Mouse (Mus musculus) megakaryocyte-erythroid progenitor cell, adult 5-6 weeks (primary cell): ENCODE results near the gene Tgfbr3. TPM values are rescaled to one million over a fixed set of nuclear protein-coding genes. Genes with fewer than 3 reads are reported as not detected.
A peak's percentile ranks its signal among the peaks of the same experiment; 100 is the strongest.

Experiments used
- ATAC-seq: replicated peaks from 2 replicates; pipeline ENCODE4 v1.8.0; 2016; ENCODE audit warnings: mild to moderate bottlenecking, inconsistent platforms; ENCODE audit not compliant: severe bottlenecking, poor library complexity, low FRiP score, low TSS enrichment
- total RNA-seq, 2 experiments: library from RNA; stranded (forward) in 1 of 2; stranded (reverse) in 1 of 2; fragments of 200-1000, 215-1000 nt in 1 of 2; fragments of >200 nt in 1 of 2; fragmentation: Nextera tagmentation in 1 of 2; gene quantifications; 2 replicates each; pipeline ENCODE4 v1.2.3; 2014 to 2017

Tgfbr3 gene
- total RNA-seq, 2 experiments from 2014 or later, result 25.6 to 28.8 TPM

DNA sequence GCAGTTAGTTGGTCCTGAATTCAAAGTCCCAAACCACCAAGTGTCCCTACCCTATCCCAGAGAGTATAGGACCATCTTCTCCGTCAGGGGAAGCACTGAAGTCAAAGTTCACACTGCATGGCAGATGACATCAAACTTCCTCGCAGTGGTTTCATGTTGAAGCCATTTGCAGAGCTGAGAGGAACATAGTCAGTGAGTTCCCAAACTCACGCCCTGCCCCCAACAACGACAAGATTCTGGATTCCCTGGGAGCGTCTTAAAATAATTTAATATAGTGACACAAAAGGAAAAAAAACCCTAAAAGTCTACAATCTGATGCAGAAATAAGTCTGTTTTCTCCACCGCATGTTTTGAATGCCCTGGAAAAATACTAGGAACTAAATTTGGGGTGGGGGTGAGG is 105.9 kb downstream of the Tgfbr3 start:
- no peak for ATAC-seq

DNA sequence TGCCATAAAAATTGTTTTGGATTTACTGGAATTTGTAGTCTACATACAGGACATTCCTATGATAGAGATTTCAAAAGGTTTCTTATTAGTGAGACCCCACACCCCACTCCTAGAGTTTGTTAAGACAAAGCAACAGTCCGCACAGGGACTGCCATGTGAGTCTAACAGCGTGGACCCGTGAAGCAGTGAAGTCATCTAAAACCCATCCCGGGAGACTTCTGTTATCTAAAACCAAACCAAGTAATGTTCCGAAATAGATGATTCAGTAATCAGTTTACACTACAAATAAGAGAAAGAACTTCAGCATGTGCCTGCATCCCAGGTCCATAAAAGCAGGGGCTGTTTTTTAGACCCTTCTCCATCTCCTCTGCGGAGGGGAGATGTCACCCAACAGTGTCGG is 106.7 kb downstream of the Tgfbr3 start:
- no peak for ATAC-seq

DNA sequence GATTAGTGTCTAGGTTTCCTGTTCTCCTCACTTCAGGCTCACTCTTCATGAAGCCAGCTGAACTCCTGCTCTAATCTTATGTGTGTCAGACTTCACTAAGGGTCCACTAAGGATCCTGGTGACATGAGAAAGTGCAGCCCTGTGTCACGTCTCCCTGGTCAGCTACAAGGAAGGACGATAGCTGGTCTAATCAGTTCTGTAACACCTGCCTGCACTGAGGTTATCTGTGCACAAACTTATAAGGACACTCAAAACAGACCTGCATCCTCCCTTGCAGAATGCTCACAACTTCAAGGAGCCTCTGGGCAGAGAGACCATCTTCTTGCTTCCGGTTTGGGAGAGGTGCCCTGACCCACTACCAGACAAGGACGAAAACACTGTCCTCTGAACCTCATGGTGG is 107.6 kb downstream of the Tgfbr3 start:
- peak; percentile 59 for ATAC-seq

DNA sequence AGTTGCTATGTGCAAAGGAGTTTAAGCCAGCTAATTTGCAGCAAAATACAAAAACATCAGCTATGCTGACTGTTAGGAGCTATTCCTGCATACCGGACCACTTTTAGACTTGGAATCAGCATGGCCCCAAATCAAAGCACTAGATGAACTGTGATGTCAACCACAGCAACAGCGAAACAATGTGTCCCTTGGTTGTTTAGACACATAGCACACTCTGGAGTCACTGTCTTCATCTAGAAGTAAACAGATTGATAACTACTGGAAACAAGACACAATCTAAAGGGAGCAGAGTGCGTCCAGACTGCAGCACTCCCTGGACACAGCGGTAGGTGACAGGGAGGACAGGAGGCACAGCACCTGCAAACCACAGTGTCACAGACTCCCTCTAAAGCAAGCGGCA is 110.2 kb downstream of the Tgfbr3 start:
- ATAC-seq, result no peak

DNA sequence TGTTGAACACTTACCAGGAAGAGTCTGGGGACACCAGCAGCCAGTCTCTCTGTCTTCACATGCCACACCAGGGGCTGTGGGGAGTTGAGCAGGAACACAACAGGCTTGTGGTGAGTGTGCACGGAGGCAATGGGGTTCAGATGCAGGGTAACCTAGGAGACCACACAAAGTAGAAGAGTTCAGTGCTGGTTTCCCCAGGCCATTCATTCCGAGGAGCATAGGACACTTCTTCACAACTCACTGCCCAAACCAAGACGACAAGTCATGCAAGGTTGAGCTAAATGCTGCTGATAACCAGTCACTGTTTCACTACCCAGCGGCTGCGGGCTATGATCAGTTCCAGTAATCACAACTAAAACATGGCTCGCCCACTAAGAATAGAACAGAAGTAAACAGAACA is 111.6 kb downstream of the Tgfbr3 start:
- peak; percentile 79 for ATAC-seq

DNA sequence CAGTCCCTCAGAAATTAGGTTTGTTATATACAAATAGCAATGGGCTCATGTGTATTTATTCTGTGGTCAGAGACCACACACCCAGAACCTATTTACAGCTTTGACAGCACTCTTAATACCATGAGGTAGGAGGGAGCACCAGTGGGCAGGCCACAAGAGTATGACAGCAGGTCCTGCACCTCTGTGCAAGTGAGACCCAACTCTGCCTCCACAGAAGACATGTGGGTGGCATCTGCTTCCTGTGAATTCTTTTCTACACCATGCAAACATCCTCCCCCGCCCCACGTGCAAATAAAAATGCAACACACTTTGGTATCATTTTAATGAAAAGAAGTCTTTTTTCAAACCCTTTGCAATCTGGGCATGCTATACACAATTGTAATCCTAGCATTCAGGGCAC is 112.2 kb downstream of the Tgfbr3 start:
- ATAC-seq, result no peak

DNA sequence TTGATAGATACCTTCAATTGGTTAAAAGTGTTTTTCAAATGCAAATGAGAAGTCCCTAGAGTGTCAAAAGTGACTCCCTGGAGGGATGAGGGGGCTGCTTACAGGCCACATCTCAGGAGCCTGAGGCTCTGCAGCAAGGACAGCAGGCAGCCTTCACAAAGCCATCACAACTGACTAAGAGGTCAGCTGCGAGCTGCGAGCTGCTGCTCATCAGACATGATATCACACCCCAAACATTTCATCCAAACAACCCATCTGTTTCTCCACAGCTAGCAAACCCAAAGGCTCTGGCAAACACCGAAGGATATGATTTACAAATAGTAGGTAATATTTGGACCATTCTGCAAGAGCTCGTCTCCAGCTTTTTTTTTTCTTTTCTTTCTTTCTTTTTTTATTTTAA is 112.6 kb downstream of the Tgfbr3 start:
- no peak for ATAC-seq

DNA sequence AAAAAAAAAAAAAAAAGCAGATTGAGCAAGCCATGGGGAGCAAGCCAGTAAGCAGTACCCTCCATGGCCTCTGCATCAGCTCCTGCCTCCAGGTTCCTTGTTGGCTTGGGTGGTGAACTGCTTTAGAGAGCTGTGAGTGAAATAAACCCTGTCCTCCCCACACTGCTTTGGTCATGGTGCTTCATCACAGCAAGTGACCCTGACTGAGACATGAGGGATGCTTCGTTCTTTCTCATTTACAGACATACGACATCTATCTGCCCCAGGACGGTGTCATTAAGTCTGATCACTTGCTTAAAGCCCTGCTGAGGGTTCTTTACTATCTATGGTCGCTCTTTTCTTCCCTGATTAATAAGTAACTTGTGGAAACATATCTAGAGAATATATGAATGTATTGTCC is 113.2 kb downstream of the Tgfbr3 start:
- no peak for ATAC-seq

DNA sequence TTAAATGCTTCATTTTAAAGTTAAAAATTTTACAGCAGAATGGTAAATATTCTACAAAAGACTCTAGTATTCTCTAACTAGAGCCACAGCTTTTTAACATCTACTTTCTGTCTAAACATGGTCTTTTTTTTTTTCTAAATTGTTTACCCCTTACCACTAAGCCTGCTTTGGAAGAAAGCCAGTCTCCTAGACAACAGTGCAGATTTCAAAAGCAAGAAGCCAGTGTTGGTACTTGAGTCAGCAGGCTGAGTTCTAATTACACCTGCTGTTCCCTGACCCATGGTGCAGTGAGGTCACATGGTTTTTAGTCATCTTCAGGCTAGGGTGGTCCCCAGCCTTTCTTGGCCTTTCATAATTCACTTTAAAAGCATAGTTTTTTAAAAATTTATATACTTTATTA is 115.2 kb downstream of the Tgfbr3 start:
- ATAC-seq, result no peak

DNA sequence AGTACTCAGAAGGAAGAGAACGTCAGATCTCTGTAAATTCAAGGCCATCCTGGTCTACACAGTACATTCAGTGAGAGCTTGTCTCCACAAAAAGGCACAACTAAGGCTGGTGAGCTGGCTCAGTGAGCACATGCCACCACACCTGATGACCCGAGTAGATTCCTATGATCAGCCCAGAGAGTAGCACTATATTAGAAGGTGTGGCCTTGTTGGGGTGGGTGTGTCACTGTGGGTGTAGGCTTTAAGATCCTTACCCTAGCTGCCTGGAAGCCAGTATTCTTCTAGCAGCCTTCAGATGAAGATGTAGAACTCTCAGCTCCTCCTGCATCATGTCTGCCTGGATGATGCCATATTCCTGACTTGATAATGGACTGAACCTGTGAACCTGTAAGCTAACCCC is 115.9 kb downstream of the Tgfbr3 start:
- no peak for ATAC-seq

DNA sequence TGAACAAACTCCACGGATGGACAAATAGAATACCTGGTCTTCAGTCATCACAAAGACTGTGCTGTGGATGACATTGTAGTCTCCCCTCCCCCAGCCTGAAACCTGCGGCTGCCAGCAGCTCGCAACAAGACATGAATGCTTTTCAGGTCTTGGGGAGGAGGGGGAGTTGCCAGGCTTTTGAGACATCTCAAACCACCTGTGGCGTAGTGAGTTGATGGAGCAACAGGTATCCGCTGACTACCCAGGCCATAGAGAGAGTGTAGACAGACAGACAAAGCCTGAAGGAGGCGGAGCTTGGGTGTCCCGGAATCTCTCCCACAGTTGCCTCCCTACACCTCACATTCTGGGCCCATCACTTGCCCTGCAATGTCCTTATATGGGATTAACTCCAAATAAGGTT is 117.6 kb downstream of the Tgfbr3 start:
- ATAC-seq, result no peak

DNA sequence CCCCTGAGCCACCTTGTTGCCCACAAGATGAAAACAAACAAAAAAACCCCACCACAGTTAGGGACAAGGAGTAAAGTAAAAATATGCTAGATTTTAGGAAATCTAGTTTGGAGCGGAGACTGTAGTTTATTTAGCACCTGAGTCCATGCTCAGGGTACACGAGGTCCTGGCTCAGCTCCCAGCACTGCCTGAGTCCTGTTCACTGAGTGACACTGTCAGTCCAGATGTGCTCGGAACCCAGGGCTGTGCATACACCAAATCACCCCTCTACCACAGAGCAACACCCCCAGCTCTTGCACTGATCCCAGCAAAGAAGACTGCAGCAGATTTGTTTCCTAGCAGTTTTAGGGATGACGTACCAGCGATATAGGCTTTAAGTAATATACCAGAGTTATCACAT is 119.6 kb downstream of the Tgfbr3 start:
- ATAC-seq, result no peak

DNA sequence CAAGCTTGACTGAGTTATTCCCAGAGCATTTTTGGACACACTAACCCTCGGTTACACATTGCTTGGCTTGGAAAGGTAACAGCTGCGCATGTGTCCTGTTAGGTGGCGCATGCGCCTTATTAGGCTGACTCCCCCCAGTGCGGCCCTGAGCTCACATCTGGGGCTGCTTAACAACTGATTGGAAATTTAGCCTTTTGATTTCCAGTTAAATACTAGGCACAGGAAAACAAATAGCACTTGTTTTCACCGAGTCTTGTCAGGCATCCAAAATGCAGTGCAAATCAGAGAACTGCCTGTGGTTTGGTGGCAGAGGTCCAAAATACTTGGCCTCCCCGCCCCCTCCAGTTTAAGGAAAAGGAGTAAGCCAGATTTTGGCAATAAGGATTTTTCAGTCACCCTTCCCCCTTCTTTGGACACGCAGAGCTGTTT is 121.5 kb downstream of the Tgfbr3 start:
- ATAC-seq, result no peak

DNA sequence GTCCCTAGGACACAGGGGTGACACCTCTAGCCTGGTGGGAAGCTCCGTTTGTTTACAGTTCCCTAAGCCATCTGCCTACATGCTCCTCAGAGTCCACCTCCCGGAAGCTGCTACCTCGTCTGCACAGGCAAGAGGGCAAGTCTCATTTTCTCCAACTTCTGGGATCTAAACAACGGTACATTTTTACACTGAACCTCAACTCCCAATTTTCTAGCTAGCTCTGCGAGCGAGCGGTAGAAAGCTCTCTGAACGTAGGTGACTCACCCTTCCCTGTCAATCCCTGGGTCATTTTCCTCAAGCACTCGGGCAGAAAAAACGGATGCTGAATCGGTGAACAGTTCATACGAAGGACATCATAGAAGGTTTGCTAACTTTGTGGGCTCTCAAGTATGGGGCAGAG is 122.1 kb downstream of the Tgfbr3 start:
- no peak for ATAC-seq

DNA sequence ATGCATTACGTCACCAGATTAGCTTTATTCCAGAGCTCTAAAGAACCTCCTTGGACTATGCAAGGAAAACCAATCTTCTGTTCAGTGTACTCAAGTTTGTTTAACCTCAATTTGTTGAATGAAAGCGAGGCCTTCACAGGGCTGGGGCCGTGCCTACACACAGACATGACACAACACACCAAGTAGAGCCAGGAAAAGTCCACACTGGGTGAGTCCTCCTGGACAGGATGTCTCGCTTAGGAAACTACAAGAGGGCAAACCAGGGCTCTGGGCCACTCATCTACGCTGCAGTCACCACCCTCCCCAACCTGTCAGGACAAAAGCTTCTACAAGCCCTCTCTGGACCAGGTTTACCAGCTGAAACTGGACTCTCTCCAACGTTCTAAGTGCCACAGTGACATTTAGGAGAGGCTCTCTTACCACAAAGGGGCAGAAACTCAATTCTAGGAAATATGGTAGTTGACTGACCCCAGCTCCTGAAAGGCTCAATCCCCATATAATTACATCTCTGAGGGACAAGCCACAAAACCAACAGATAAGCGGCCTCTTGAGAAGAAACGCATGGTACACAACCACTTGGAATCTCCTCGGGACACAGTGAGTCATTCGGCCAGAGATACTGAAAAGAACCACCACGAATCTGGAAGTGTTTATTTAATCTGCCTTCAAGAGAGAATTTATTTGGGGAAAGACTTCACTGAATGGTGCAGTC is 122.6 kb downstream of the Tgfbr3 start:
- no peak for ATAC-seq

DNA sequence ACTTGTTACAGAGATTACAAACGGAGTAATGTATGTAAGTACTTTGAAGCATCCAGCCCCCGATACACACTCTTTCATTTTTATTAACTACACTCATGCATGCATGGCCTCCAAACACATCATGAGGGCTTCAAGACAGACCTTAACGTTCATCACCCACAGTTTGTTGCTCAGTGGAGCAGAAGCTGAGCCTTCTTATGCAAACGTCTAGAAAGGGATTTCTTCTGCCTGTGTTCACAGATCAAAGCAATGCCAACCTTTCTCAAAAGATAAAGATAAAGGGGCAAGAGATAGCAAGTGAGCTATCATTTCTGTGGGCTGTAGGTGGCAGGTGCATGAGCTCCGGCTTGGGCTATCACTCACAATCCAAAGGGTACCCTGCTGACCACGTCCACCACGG is 123.7 kb downstream of the Tgfbr3 start:
- ATAC-seq, result no peak

DNA sequence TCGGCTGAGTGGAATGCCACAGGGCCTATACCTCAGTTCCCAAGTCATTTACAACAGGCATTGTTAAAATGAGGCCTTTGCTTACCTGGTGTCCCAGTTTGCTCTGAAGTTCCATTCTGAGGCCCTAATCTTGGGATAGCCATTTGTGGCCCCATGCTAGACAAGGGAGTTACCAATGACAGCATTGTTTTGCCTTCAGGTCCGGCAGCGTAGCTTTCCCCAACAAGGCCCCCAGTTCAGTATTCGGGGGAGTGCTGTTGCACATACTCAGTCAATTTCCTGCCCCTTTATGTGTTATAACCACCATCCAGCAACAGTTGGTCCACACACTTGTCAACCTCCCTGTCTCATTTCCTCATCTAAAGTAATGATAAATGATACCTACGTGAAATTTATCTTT is 124.2 kb downstream of the Tgfbr3 start:
- no peak for ATAC-seq

DNA sequence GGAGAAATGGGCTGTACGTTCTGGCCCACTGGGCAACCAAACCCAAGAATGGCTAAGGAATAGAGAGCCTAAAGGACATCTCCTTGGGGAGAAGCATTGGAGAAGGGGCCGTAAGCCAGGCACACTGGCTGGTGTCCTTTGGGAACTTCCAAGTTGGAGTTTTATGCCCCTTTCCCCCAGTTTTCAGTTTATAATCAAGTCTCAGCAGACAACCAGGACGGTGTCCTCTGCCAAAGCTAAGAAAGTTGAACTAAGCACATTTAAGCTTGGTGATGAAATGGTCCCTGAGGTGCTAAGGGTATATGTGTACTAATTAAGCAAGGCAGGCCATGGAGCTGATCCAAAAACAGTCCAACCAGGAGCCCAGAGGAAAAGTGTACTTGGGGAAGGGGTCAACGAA is 124.6 kb downstream of the Tgfbr3 start:
- ATAC-seq, result no peak

DNA sequence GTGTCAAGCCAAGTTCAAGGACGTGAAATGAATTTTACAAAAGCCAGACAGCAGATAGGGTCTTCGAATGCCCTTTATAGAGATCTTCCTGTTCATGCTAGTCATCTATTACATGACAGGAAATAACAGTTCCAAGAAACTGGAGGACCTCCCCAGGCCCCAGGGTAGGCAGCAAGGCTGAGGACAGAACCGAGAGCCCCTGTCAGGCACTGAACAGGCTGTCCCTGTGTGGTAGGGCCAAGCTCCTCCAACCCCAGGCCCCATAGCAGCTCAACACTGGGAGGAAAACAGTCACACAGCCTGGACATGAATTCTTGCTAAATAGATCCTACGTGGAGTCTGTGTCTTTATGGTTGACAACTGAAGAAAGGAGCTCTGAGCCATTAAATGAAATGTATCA is 125.3 kb downstream of the Tgfbr3 start:
- no peak for ATAC-seq

DNA sequence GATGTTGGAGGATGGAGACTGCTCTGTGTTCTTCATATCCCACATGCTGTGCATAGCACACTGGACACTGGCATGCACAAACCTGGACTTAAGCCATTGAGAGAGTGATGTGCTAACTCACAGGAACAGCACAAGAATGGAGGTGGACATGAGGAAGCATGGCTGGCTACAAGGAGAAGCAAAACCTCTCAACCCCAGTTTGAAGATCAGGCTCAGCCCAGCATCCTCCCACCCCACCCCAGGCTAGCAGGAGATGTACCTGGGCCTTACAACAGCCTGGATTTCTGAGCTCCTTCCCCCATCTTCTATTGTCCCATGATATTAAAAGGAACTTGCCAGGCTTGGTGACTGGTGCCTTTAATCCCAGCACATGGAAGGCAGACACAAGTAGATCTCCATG is 126.1 kb downstream of the Tgfbr3 start:
- no peak for ATAC-seq

DNA sequence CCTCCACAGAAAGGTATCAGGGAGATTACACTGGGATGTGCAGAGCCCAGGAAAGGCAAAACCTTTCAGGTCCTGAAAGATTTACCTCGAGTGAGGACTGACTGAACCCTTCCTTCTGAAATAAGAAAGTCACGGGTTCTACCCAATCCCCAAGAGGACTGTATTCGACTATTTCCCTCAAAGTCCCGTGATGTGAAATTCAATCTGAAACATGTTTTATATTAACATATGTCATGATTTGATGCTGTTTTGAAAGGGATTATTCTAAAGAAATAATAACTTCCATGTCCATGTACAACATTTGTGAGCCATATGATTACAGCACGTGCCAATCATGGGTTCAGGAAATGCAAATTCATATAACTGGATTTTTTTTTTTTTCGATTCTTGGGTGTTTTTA is 126.6 kb downstream of the Tgfbr3 start:
- no peak for ATAC-seq

DNA sequence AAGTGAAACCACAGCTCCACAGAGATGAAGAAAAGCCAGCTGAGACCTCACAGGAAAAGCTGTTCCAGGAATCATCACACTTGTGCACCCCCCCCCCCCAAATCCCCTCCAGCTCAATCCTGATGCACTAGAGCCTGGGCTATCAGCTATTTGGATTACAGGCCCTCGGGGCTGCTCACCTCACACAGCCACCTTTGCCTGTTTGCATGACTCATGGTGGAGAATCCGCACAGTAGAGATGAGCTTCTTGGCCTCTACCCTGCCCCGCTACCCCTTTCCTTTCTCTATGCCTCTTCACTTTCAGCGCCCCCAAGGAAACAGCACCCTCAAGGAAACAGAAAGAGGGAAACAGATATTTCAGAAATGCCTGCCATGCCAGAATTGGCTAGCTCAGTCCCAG is 127.1 kb downstream of the Tgfbr3 start:
- no peak for ATAC-seq
